Mouse (Mus musculus): Measurements from ENCODE around the gene Gm37419.

Gm37419 gene

DNA sequence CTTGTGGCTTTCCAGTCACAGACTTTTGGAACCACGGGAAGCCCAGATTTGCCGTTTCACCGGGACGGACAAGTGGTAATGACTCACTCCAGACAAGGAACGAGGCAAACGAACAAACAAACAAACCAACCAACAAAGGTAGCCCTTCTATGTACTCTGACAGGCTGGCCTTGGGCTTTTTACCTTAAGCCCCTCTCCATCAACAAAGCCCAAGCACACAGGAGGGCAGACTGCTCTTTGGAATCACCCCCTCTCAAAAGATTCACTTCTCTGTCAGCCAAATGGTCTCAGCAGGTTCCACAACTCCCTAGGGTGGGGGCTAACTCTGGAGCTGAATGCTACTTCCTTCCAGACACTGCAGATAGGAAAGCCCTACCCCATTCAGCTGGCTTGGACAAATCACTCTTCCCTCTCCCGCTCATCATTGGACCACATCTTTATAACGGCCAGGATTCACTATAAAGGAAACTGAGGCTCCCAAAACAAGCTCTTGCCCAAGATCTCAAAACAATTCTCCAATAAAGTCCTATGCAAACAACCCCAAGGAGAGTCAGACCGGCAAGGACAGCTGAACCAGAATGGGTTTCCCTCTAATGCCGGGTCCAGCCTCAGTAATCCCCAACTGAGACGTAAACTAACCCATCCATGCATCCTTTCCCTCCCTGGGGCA lies 7.9 kb upstream of the Gm37419 start:
- DNase-seq (ENCODE audit: extremely low spot score), result no peak

DNA sequence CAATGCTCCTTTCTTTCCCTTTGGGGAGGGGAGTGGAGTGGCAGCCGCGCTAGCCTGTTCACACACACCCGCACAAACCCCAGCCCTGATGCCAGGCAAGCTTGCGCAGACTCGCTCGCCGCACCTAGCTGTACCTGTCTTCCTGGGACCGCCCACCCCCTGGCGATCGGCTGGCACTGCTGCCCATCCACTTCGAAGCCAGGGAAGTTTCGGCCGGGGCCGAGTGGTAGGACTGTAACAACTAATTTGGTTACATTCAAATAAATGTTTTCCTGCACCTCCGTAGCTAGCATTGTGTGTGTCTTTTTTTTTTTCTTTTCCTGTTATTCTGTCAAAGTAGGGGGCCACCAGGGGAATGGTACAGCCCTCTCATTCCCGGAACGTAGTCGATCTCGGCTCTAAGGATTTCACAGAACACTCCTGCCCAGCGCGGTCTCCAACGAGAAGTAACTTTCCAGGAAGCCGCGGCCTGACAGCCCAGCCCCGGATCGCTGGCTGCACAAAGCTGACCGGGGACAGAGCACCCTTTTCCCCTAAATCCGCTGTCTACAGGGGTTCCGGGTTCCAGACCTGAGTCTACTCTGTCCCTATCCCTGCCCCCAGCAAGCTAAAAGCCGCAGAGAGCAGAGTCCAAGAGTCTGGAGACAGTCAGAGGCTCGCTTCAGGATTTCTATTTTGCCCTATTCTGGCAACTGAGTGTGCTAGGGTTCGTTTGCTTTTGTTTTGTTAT lies 7.1 kb upstream of the Gm37419 start:
- peak; percentile 46 for DNase-seq (ENCODE audit: extremely low spot score)

DNA sequence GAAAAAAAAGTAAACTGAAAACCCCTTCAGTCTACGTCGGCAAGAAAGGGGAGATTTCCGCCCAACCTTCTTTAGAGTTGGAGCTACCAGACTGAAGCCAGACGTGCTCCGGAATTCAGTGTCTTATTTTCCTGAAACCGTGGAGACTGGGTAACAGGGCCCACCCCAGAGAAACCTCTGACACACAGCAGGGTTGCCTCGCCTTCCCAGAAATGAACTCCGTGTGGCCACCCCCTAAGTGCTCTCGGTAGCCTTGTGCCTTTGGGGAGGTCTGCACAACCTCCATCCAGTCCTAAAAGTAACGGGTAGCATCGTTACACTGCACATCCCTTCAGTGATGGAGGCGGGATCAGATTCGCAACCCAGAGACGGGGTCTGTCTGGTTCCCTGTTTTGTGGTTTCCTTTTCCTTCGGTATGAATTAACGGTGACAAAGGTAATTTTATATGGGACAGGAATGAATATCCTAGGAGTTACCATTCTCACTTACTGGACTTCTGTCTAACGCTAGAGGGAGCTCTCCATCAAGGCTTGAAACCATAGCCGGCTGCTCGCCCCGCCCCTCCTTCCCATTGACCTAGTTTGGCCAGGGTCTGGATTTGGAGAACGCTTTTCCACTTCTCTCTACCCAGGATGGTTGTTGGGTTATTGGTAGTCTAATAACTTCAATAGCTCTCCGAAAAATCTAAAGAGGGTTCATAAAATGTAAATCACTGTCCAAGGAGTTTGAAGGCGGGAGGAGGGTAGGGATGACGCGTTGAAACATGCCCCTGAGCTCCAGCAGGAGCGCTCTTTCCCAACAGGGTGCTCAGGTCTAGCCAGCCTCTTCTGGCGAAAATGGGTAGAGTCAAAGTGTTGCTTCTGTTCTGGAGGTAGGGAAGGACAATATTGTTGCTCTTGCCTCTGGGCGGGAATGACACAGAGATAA lies 6.1 kb upstream of the Gm37419 start:
- DNase-seq (ENCODE audit: extremely low spot score), result peak; percentile 88

DNA sequence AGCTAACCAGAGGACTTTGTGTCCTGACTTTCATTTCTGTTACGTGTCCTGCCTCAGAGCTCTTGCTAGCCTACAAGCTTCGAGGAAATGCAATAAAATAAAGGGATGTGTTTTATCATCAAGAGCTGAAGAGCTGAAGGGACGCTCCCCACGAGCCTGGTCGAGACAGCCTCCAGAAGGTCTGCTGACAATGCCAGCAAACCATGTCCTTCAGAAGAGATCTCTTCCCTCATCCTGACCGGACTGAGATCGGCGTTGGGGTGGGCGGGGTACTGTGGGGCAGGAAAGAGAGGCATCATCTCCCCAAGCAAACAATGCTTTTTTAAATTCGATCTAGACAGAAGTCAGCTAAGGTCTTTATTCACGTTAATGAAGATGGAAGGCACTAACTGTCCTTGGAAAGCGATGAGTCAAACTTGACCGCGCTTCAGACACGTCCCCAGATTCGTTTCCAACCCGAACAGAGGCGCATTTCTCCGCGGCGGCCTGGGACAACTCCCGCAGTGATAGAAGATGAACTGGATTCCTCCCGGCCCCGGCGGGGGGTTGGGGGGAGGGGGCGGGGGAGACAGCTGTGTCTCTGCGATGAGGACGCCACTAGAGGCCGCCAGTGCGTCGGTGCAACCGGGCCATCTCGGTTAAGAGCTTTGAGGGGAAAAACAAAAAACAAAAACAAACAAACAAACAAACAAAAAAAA lies 5.2 kb upstream of the Gm37419 start:
- peak; percentile 82 for DNase-seq (ENCODE audit: extremely low spot score)

DNA sequence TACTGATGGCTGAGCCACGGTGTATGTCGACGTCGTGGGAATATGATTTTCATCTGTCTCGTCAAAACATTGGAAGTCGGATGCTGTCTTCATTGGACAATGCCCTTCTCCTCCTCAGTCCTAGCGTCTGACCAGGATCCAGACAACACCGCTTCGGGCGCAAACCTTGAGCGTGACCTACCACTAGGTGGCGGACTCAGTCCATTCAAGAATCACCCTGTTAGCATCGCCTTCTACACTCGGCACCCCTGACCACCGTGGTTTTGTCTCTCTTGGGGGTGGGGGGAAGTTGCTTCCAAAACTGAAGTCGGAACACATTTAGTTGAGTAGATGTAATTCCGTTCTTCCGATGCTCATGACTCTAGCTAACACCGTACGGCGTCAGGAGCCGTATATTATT lies 4.1 kb upstream of the Gm37419 start:
- peak; percentile 85 for DNase-seq (ENCODE audit: extremely low spot score)

DNA sequence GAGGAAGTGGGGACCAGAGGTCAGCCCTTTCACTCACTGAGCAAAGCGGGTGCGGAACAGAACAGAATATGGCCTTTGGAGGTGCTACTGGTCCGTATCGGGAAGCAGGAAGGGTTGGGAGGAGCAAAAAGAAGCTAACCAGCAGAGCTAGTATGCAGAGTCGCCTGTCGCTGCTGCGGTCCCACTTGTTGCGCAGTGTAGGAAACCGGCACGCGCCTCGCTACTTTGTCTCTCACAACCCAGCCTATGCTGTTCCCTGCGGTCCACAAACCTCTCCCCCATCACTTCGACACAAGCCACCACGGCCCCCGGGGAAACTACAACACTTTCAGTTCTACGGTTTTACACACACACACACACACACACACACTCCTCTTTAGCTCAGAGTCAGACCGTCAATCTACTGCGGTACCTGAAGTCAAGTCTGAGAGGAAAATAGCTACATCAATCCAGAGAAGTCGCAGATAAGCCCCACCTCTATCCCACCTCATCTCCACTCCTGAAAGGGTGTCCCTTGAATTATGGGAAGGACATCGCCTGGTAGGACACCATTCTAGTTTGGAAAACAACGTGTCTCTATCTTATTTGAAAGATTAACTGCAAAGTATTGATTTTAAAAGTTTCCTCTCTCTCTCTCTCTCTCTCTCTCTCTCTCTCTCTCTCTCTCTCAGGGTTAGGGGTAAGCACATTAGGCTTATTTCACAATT lies 3.4 kb upstream of the Gm37419 start:
- peak; percentile 48 for DNase-seq (ENCODE audit: extremely low spot score)

DNA sequence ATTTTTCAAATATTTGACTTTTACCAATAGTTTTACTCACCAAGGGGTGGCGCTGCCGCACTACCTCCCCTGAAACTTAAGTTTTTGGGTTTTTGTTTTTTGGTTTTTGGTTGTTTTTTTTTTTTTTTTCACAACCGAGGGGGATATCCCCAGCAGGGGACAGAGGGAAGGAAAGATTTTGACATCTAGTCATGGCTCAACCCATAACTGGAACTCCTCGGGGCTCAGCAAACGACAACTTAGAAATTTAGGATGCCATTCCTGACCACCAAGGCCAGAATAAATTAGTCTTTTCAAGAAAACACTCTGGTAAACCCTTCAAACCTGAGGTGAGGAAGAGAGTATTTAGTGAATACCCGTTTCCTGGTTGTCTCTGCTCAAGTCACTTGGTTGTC lies 2.8 kb upstream of the Gm37419 start:
- DNase-seq (ENCODE audit: extremely low spot score), result no peak

DNA sequence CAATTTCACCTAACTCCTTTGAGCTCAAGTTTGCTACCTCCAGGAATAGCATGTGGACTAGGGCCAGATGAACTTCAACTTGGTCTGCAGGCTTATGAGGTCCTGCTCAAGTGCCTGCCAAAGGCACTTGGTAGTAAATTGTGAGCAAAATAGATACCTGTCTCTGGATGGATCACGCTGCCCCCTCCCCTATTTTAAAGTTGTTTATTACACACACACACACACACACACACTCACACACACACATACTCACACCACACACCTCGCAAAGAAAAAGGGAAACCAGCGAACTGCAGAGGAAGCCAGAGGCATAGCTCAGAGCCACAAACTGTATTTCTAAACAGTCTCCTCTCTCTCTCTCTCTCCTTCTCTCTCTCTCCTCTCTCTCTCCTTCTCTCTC lies 2.1 kb upstream of the Gm37419 start:
- DNase-seq (ENCODE audit: extremely low spot score), result no peak

DNA sequence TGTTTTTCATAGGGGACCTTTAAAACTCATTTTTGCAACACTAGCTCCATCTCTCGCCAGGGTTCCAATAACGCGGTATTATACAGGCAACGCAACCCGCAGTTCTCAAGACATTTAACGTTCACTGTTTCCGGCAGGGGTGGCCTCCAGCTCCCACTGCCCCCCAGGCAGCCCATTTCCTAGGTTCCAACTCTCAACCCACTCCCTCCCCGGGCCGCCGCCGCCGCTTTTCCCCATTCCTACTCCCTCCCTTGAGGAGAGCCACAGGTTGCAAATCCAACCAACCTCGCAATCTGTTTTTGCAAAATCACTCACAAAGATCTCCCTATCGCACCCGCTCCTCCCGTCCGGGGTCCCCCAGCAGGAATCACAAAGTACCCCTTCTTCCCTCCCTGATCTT lies 1.4 kb upstream of the Gm37419 start:
- DNase-seq (ENCODE audit: extremely low spot score), result peak; percentile 68

DNA sequence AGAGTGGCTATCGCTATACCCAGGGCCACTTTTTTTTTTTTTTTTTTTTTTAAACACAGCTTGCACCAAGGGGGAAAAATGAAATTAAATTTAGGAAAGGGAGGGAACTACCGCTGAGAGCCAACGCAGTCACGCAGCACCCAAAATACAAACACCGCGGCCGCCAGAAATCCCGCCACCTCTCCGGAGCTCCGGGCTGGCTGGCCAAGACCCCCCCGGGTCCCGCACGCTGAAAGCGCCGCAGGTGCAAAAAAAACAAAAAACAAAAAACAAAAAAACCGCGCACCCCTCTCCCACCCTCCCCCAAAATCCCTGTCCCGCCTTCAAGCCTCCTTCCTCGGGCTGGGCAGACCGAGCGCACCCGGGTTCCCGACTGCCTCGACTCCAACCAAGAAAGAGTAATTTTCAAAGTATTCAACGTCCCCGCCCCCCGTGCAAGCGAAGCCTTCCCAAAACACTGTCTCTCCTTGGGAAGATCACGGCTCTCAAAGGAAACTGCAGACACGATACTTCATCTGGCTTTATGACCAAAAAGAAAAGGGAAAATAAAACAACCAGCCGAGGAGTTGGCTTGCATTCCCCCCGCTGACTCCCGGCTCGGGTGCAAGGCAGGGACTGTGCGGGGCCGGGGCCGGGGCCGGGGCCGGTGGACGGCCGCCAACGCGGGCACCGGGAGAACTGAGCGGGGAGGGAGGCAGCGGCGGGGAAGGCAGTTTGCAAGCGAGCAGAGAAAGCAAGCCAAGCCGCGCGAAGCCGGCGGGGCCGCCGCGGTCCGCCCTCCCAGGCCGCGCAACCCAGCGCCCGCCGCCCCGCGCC lies 733 bp upstream of the Gm37419 start:
- peak; percentile 68 for DNase-seq (ENCODE audit: extremely low spot score)

DNA sequence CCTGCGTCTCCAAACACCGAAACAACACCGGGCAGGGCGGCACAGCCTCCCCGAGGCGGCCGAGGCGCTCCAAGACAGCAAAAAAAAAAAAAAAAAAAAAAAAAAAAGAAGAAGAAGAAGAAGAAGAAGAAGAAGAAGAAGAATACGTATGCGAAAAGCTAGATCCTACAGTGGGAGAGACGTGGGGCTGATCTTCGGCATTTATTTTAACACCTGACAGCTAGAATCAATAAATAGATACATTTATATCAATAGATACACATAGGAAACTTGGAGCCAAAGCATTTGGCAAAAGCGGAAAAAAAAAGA lies 171 bp upstream of the Gm37419 start:
- DNase-seq (ENCODE audit: extremely low spot score), result no peak

DNA sequence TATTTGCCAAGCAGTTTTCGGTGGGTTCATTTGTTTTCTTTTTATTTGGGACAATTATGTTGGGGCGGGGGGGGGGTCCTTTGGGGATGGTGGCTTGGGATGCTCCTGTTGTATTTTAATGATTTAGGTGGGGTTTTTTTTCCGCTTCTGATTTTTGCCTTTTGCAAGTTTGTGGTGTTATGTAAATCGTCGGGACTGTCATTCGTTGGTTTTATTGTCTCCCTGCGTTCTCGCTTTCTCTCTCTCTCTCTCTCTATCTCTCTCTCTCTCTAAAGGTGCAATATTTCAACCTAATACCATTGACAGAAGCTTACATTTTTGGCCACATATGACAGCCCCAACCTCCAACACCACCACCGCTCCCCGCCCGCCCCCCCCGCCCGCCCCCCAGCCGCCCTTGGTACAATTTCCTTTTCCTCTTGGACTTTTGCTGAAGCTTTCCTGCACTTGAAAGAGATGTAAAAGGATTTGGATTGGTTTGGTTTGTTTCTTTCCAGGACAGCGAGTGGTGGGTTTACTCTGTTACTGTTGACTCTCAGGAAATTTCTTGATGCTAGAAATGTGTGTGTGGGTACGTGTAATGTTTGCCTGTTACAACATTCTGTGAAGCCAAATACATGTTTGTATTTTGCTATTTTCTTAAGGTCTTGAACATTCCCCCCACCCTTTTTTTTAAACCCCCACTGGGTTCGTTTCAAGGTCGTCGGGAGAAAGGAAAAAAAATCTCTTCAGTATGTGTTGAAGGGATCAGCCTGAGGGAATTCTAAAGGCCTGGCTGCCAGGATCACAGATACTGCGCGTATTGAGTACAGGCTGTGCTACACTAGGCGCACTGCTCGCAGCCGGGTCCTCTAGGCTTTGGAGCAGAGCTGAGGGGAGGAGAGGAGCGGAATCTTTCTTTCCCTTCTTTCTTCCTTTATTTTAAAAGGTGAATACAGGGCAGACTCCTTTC lies 1.2 kb downstream of the Gm37419 start:
- peak; percentile 46 for DNase-seq (ENCODE audit: extremely low spot score)

DNA sequence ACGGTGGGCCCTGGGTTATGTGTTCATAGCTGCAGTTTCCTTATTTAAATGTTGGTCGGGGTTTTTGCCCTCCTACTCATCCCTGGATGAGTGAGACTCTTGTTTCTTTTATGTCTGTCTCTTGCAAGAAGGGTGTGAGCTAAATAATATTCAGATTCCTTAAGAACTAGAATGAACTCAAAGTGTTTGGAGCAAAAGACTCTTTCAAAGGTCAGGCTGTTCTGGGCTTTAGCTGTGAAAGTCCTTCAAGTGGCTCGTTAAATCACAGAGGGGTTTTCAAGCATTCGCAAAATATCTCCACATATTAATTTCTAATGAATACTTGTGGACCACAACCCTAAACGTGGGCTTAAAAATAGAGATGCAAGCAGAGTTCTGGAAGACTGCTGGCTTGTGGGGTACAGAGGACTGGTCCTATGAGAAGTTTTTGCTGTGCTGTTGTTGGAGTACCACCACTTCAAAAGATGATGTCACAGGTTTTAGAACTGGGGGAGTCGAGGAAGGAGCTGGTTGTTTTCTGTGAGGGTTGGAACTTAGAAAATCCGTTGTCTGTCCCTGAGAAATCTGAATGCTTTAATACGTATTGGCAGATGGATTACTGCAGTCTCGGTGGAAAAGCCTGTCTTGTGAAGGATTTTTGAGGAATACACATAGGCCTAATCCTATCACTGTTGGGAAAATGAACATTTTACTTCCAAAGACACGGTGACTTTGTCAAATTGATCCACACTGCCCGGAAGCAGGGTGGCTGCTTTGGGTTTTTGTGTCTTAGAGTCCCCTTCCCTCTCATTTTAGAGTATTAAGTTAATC lies 2.1 kb downstream of the Gm37419 start:
- DNase-seq (ENCODE audit: extremely low spot score), result no peak

DNA sequence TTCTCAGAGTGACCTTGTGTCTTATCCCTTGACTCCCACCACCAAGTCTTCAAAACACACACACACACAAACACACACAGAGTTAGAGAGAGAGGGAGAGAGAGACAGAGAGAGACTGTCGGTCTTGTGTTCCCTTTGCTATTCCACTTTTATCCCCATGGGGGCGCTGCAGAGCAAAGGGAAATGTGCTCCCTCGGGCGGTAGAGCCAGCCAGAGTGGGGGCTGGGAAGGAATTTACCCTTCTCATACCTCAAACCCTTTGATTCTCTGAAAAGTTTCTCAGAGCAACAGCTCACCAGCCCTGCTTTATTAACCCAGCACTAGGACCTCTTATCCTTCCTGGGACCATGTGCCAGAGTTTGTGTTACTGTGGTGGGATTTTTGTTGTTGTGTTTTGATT lies 2.9 kb downstream of the Gm37419 start:
- peak; percentile 85 for DNase-seq (ENCODE audit: extremely low spot score)

DNA sequence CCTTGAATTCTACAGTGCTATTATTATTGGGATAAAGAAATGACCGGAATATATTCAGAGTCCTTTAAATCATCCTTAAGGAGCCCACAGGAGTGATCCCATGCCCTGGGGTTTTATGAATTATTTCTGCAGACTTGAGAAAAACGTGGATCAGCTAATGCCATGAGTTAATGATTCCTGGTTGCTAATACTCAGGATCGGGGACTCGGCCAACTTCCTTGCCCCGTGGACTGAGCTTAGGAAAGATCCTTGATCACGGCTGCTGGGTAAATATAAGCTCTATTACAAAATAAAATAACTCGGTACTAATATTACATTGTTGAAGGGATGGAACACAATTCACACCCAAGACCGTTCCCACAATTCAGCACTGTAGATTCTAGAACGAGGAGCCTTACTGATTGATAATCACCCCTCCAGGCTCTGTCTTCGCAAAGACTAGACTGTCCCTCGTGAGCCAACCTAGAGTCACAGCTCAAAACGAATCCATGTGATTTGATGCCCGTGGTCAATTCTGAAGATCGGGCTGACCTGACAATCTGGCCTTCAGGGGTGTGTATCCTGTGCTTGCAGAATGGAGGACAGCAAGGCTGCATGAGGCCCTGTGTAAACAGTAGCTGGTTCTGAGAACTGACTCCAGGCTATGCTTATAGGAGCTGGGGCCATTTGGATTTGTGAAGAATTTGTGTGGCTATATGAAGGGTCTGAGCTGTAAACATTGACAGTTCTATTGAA lies 3.7 kb downstream of the Gm37419 start:
- no peak for DNase-seq (ENCODE audit: extremely low spot score)

DNA sequence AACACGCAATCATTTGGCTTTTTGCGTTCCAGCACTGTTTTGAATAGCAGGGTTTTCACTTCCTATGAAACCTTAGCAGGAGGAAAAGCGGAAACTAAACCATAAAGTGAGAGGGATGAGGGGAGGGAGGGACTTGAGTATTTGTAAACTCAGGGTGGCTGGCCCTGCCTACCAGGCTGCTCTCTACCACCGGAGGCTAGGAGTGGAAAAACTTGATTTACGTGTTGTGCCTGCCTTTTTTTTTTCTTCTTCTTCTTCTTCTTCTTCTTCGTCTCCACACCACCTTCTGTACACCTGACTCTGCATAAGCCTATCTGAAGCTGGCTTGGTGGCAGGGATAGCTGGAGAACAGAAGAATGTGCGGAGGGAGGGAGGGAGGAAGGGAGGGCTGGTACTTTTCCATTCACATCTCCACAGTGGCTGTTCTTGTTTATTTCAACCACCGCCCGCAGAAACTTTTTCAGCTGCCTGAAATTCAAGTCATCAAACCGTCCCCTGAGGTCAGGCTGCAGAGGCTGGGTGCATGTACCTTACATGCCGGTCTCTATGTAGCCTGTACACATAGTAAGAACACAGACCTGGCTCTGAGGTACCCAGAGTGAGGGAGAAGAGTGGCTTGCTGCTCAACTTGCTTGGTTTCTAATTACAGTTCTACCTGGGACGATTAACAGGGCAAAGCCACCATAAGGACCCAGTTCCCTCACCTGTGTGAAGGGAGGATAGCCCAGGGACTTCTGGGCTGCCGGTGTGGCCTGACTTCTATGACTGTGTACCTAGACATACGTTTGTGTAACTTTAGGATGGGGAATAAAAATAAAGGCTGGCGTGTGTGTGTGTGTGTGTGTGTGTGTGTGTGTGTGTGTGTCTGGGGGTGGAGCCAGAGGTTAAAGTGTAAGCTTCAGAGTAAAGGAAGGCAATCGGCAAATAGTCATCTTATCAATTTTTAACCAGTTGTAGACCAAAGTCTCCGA lies 5.4 kb downstream of the Gm37419 start:
- no peak for DNase-seq (ENCODE audit: extremely low spot score)

DNA sequence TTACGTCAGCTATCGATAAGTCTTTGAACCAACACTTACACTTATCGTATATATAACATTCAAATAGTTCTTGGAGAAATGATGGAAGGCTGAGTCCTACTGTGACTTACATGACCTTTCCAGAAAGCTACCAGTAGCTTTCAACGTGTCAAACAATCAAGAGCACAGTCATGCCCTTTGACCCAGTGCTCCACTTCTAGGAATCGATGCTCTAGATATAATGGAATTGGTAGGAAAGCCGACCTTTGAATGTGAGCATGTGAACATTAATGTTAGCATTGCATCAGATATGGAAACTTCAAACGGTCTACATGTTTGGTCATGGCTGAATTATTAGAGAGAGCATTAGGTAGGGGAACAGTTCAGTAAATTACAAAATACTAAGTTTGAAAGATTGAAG lies 8.1 kb downstream of the Gm37419 start:
- no peak for DNase-seq (ENCODE audit: extremely low spot score)
